Mouse (Mus musculus) spleen, adult 2 months (tissue): ENCODE data around the gene Amn.

Source experiments
- CTCF ChIP-seq: fragments of 200-500 bp; IDR thresholded peaks from 2 replicates; pipeline ENCODE4 v1.5.1; 2011; ENCODE audit warnings: mild to moderate bottlenecking, inconsistent platforms; ENCODE audit not compliant: insufficient read depth, insufficient read length, insufficient replicate concordance; ENCODE audit errors: extremely low read depth
- POLR2A ChIP-seq: fragments of 200-500 bp; IDR thresholded peaks from 2 replicates; pipeline ENCODE4 v1.6.1; 2011; ENCODE audit warnings: low read depth, low read length, inconsistent platforms

- TF ChIP-seq CTCF, result no peak
- no peak for TF ChIP-seq POLR2A
These were observed 30.6 kb downstream of the Amn start for GRCm38 (mm10) chr12:111301322-111302017.
